Mouse (Mus musculus) forebrain, embryonic 13.5 days (tissue): ENCODE measurements around the gene Neurl3. TPM values are rescaled to one million over a fixed set of nuclear protein-coding genes. Genes with fewer than 3 reads are reported as not detected.

Experiments used
- ATAC-seq: fragments of 200-750 bp; cut with Nextera tagmentation; 2 replicates; pipeline ENCODE4 v1.8.0; 2017
- H3K27ac ChIP-seq: fragments of 300-500 bp; sonication (generic); 2 replicates; pipeline ENCODE4 v1.5.1; 2015; ENCODE audit warnings: inconsistent platforms, mild to moderate bottlenecking, moderate library complexity
- H3K27me3 ChIP-seq: fragments of 300-500 bp; sonication (generic); 2 replicates; pipeline ENCODE4 v1.6.1; 2015; ENCODE audit warnings: mild to moderate bottlenecking, inconsistent platforms
- H3K36me3 ChIP-seq: fragments of 300-500 bp; sonication (generic); 2 replicates; pipeline ENCODE4 v1.6.1; 2015; ENCODE audit warnings: mild to moderate bottlenecking, inconsistent platforms; ENCODE audit not compliant: poor library complexity, severe bottlenecking
- H3K4me1 ChIP-seq: fragments of 300-500 bp; sonication (generic); 2 replicates; pipeline ENCODE4 v1.6.1; 2015; ENCODE audit warnings: inconsistent platforms
- H3K4me2 ChIP-seq: fragments of 300-500 bp; sonication (generic); 2 replicates; pipeline ENCODE4 v1.6.1; 2015; ENCODE audit warnings: inconsistent platforms, mild to moderate bottlenecking, moderate library complexity
- H3K4me3 ChIP-seq: fragments of 300-500 bp; sonication (generic); 2 replicates; pipeline ENCODE4 v1.5.1; 2015; ENCODE audit warnings: mild to moderate bottlenecking, inconsistent platforms
- H3K9ac ChIP-seq: fragments of 300-500 bp; sonication (generic); 2 replicates; pipeline ENCODE4 v1.6.1; 2015; ENCODE audit warnings: mild to moderate bottlenecking, inconsistent platforms
- H3K9me3 ChIP-seq: fragments of 300-500 bp; sonication (generic); replicated peaks from 2 replicates; pipeline ENCODE4 v1.6.1; 2016; ENCODE audit warnings: inconsistent platforms
- WGBS: fragments of 180-500 bp; shearing (Covaris S2); methylation state at CpG from one replicate; pipeline ENCODE4 v1.1.7; 2015; 5-methylcytosine and 5-hydroxymethylcytosine counted together
- polyA plus RNA-seq: library from polyadenylated mRNA; unstranded; fragments of >200 nt; fragmentation: Nextera tagmentation; extraction: Ambion mirVana; gene quantifications from 2 replicates; pipeline ENCODE4 v1.2.1, GENCODE M21; 2015

Neurl3 gene
- polyA plus RNA-seq, 1 experiment from 2014 or later = 0.32 TPM

GRCm38 (mm10) chr1:36246688-36247087 is 27.8 kb downstream of the Neurl3 start:
- Histone ChIP-seq H3K27me3 (no peaks in the 10 kb centered on the region), H3K27ac (no peak overlapping the region), H3K4me1 (peaks cover 26% of the 10 kb centered on the region), H3K36me3 (no peaks in the 10 kb centered on the region), H3K9ac (no peak overlapping the region), H3K4me2 (no peak overlapping the region), H3K4me3 (no peak overlapping the region), H3K9me3 (no peaks in the 10 kb centered on the region)
- WGBS = 49% methylated on average over 6 of the region's 6 CpGs
- ATAC-seq = no peak

- Histone ChIP-seq H3K36me3 (no peaks in the 10 kb centered on the region), H3K9me3 (no peaks in the 10 kb centered on the region), H3K9ac (no peak overlapping the region), H3K4me3 (no peak overlapping the region), H3K4me1 (peaks cover 33% of the 10 kb centered on the region), H3K27ac (no peak overlapping the region), H3K4me2 (peak overlapping the region; percentile 88), H3K27me3 (no peaks in the 10 kb centered on the region)
- WGBS = 92% methylated on average over 4 of the region's 4 CpGs
- no peak for ATAC-seq
Observed at GRCm38 (mm10) chr1:36244828-36245215, 29.7 kb downstream of the Neurl3 start.

- Histone ChIP-seq H3K4me1 (peaks cover 36% of the 10 kb centered on the region), H3K27ac (peak within 1 kb of the TSS; percentile 91), H3K27me3 (no peaks in the 10 kb centered on the region), H3K9ac (peak within 1 kb of the TSS; percentile 89), H3K4me2 (peak within 1 kb of the TSS; percentile 88), H3K4me3 (peak within 1 kb of the TSS; percentile 94), H3K9me3 (no peaks in the 10 kb centered on the region), H3K36me3 (no peaks in the 10 kb centered on the region)
- ATAC-seq = peak; percentile 99
- 2% methylated on average over 49 of the region's 49 CpGs for WGBS
Observed at GRCm38 (mm10) chr1:36244058-36244827, 30.2 kb downstream of the Neurl3 start, which contains the start of gene Uggt1. Uggt1 (minus strand) TSS chr1:36244720.

- Histone ChIP-seq H3K4me3 (peak overlapping the region; percentile 94), H3K27me3 (no peaks in the 10 kb centered on the region), H3K27ac (peak overlapping the region; percentile 91), H3K4me2 (peak overlapping the region; percentile 88), H3K4me1 (peaks cover 36% of the 10 kb centered on the region), H3K36me3 (no peaks in the 10 kb centered on the region), H3K9ac (peak overlapping the region; percentile 89), H3K9me3 (no peaks in the 10 kb centered on the region)
- WGBS = 4% methylated on average over 16 of the region's 21 CpGs
- no peak for ATAC-seq
Observed at GRCm38 (mm10) chr1:36243447-36244057, 30.9 kb downstream of the Neurl3 start.

- no peaks in the 10 kb centered on the region for H3K9me3 ChIP-seq
- H3K27me3 ChIP-seq = no peaks in the 10 kb centered on the region
- ATAC-seq = no peak
Observed at GRCm38 (mm10) chr1:36241903-36242429, 32.5 kb downstream of the Neurl3 start.

GRCm38 (mm10) chr1:36240176-36240575 is 34.3 kb downstream of the Neurl3 start:
- no peak overlapping the region for H3K4me2 ChIP-seq
- H3K4me3 ChIP-seq = no peak overlapping the region
- no peaks in the 10 kb centered on the region for H3K27me3 ChIP-seq
- H3K9ac ChIP-seq = no peak overlapping the region
- no peaks in the 10 kb centered on the region for H3K9me3 ChIP-seq
- no peak overlapping the region for H3K27ac ChIP-seq
- 8% methylated on average over 6 of the region's 6 CpGs for WGBS
- peaks cover 28% of the 10 kb centered on the region for H3K4me1 ChIP-seq
- no peak for ATAC-seq
- H3K36me3 ChIP-seq = 0 out of 2 replicates have a peak, but pooled peaks cover under 1% of the 10 kb centered on the region

More at GRCm38 (mm10) chr1:36241903-36242429, 32.5 kb downstream of the Neurl3 start:
- Histone ChIP-seq H3K9ac (no peak overlapping the region), H3K4me1 (peaks cover 35% of the 10 kb centered on the region), H3K4me3 (no peak overlapping the region), H3K4me2 (no peak overlapping the region), H3K27ac (no peak overlapping the region), H3K36me3 (no peaks in the 10 kb centered on the region)
- 95% methylated on average over 15 of the region's 15 CpGs for WGBS

GRCm38 (mm10) chr1:36239396-36239795 is 35.1 kb downstream of the Neurl3 start:
- no peak overlapping the region for H3K4me2 ChIP-seq
- H3K36me3 ChIP-seq = peaks cover 7% of the 10 kb centered on the region; the same call in 1 of the 2 replicates
- WGBS = 90% methylated on average over 10 of the region's 10 CpGs

GRCm38 (mm10) chr1:36235855-36236254 is 38.6 kb downstream of the Neurl3 start:
- Histone ChIP-seq H3K9me3 (no peaks in the 10 kb centered on the region), H3K4me3 (no peak overlapping the region), H3K36me3 (peaks cover 23% of the 10 kb centered on the region), H3K4me1 (0 out of 2 replicates have a peak, but pooled peaks cover 10% of the 10 kb centered on the region), H3K27ac (no peak overlapping the region), H3K4me2 (no peak overlapping the region), H3K27me3 (no peaks in the 10 kb centered on the region), H3K9ac (no peak overlapping the region)
- 94% methylated on average over 2 of the region's 2 CpGs for WGBS
- no peak for ATAC-seq

More at GRCm38 (mm10) chr1:36239396-36239795, 35.1 kb downstream of the Neurl3 start:
- H3K4me3 ChIP-seq = no peak overlapping the region
- no peak overlapping the region for H3K9ac ChIP-seq
- H3K27me3 ChIP-seq = no peaks in the 10 kb centered on the region
- no peaks in the 10 kb centered on the region for H3K9me3 ChIP-seq
- H3K4me1 ChIP-seq = peaks cover 28% of the 10 kb centered on the region
- ATAC-seq = no peak
- H3K27ac ChIP-seq = no peak overlapping the region

GRCm38 (mm10) chr1:36235057-36235639 is 39.3 kb downstream of the Neurl3 start:
- no peaks in the 10 kb centered on the region for H3K27me3 ChIP-seq
- no peak overlapping the region for H3K27ac ChIP-seq
- no peak overlapping the region for H3K4me2 ChIP-seq
- WGBS = 88% methylated on average over 9 of the region's 9 CpGs
- no peak overlapping the region for H3K4me3 ChIP-seq
- 0 out of 2 replicates have a peak, but pooled peaks cover 5% of the 10 kb centered on the region for H3K4me1 ChIP-seq
- no peak for ATAC-seq
- H3K9me3 ChIP-seq = no peaks in the 10 kb centered on the region
- H3K9ac ChIP-seq = no peak overlapping the region
- H3K36me3 ChIP-seq = peaks cover 27% of the 10 kb centered on the region

- no peaks in the 10 kb centered on the region for H3K4me1 ChIP-seq
- no peak overlapping the region for H3K4me3 ChIP-seq
- ATAC-seq = no peak
- no peak overlapping the region for H3K9ac ChIP-seq
- no peak overlapping the region for H3K27ac ChIP-seq
- 90% methylated on average over 6 of the region's 6 CpGs for WGBS
- H3K27me3 ChIP-seq = no peaks in the 10 kb centered on the region
- no peak overlapping the region for H3K4me2 ChIP-seq
- peaks cover 37% of the 10 kb centered on the region for H3K36me3 ChIP-seq
- no peaks in the 10 kb centered on the region for H3K9me3 ChIP-seq
Observed at GRCm38 (mm10) chr1:36233218-36233617, 41.3 kb downstream of the Neurl3 start.

- Histone ChIP-seq H3K9ac (no peak overlapping the region), H3K27me3 (no peaks in the 10 kb centered on the region), H3K27ac (no peak overlapping the region), H3K4me2 (no peak overlapping the region), H3K9me3 (no peaks in the 10 kb centered on the region), H3K4me1 (no peaks in the 10 kb centered on the region), H3K4me3 (no peak overlapping the region), H3K36me3 (peaks cover 54% of the 10 kb centered on the region)
- no peak for ATAC-seq
- 87% methylated on average over 7 of the region's 7 CpGs for WGBS
Observed at GRCm38 (mm10) chr1:36230919-36231705, 43.4 kb downstream of the Neurl3 start.
